Mouse (Mus musculus): ENCODE data around the gene Ank3.
A peak's percentile ranks its signal among the peaks of the same experiment; 100 is the strongest.

Ank3 gene

DNA sequence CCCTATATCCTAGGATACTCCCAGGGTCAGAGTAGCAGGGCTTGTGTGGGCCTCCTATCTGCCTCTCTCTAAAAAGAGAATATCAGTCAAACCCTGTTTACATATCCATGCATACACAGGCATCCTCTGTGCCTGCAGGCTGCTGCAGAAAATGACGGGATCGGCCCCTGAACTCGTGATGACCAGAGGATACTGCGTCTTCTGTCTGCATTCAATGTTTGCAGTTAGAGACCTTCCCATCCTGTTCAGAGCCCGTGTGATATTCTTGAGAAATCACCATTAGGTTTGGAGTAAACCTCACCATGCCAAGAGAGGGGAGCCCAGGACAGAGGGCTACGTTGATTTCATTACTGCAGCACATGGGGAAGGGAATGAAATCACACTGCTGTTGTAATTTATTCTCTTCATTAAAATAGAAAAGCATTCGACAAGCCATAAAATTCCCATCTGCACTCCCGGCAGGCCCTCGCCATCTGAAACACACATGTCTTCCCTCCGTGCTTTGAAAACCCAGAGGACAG lies 331.8 kb downstream of the Ank3 start:
- DNase-seq: peak; percentile 51

DNA sequence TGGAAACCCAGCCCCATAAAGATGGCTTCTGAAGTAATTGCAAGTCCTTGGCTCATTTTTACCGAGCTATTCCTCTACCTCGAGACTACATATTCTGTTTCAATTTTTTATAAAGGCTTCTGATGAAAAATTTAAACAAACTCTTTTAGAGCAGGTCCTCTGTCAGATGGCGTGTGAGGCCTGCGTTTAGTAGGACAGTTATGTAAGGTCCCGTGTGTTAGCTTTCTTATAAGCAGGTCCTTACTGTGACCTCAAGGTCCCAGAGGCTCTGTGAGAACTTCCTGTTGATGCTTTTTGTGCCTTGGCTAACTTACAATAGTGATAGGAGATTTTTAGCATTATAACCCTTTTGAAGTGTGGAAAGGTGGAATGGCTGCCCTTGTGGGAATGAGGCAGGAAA lies 332.8 kb downstream of the Ank3 start:
- no peak for DNase-seq

DNA sequence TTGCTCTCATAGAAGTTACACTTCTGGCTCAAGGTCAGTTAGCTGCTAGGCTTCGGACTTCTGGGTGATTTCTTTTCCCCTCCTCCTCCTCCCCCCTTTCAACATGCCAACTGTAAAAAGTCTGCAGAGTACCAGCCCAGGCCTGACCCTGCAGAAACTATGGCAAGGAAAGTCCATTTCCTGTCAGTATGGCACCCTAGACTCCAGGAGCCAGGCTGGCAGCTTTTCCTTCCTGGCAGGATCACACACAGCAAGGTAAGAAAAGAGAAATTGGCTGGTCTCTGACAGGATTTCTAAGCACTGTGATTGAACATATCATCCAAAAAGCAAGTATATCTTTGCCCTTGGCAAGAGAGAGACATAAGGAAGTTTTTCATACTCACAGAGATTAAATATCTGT lies 333.3 kb downstream of the Ank3 start:
- DNase-seq: peak; percentile 80

DNA sequence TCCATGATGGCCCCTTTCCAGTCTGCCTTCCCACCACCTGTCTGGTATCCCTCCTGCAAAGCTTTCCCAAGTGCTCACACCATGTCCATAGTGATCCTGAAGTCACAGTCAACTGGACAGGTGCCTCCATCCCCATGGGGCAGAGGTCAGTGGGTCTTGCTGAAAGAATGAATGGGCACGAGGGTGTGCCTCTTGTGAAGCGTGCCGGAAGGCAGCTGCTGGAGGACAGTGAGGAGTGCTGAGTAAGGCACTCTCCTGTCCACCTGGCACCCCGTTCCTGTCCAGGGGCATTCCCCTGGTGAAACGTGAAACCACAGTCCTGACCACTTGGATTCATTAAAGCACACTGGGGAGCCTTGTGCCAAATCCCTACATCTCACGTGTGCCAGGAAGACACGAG lies 337.7 kb downstream of the Ank3 start:
- DNase-seq: peak; percentile 57

DNA sequence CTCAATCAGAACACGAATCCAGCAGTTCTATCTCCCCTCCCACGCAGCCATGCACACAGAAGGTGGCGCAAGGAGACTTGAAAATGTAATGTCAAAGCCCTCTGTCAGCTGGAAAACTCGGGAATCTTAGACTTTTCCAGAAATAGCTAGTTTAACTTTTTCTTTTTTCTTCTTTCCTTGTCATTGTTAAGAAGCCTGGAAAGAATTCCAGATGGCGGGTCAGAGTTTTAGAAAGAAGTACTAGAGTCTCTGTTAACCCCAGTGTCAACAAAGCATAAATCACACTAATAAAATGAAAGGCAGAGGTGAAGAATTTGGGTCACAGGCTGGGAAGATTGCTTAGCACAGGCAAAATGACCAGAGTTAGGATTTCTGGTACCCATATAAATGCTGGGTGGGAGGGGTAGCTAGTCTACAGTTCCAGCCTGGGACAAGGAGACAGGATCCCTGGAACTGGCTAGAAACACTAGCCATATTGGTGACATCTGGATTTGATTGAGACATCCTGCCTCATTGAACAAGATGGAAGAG lies 340.2 kb downstream of the Ank3 start:
- DNase-seq: no peak

DNA sequence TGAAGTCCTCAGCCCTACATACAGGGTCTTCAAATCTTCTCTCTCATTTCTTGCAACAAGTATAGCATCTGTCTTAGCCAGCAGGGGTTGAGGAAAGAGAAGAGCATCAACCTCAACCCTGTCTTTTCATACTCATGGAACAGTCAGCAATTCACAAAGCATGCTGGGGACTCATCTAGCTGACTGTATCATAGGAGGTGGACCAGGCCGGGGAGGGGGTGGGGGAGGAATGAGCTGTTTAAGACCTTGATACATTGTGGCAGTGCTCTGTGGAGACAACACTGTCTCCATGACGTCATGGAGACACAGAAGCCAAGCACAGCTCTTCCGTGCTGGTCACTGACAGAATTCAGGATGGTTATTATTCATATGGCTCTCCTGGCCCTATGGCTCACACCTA lies 344.0 kb downstream of the Ank3 start:
- no peak for DNase-seq

DNA sequence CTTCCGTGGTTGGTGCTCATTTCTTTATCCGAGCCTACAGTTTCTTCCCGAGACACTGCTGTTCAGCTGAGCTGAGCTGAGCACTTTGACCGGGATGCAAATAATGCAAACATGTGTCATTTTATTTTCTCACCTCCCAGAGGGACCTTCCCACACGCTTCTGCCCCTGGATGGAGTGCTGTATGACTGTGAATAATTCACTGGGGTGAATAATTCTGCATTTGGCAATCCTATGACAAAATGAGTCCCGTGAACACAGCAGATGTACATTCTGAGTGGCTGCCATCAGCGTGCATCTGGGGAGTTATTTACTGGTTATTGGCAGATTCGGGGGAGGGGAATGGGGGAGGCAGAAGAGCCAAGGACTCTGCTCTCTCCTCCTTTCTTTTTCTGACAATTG lies 345.6 kb downstream of the Ank3 start:
- no peak for DNase-seq

DNA sequence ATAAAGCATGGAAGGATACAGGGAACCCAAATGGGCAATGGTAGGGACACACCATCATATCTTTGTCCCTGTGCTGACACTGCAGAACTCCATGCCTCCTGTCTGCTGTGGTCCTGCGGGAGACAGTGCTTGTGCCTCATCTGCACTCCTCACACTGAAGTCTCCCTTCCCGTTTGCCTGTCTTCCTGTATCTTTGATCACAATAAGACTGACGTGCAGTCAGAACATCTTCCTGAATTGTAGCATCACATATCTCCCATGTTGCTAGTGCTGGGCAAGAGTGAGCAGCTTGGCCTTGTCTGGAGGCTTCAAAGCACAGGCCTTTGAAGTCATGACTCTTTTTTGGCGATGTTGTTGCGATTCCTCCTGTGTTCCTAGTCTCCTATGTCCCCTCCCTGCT lies 346.3 kb downstream of the Ank3 start:
- DNase-seq: no peak

DNA sequence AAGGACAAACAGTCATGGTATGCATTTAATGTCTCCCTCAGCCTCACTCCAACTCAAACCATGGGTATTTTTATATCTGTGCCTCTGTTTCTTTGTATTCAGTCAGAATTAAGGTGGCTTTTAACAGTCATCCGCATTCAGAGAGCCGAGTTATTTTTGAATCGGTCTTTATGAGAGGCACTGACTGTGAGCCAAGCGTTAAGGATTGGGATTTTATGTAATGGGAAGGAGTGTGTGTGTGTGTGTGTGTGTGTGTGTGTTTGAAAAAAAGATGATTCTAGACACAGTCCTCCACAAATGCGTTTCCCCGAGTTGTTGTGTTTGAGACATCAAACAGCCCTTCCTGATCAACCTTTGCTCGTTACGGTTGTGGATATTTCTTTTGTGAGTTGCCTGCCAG lies 347.7 kb downstream of the Ank3 start:
- DNase-seq: no peak

DNA sequence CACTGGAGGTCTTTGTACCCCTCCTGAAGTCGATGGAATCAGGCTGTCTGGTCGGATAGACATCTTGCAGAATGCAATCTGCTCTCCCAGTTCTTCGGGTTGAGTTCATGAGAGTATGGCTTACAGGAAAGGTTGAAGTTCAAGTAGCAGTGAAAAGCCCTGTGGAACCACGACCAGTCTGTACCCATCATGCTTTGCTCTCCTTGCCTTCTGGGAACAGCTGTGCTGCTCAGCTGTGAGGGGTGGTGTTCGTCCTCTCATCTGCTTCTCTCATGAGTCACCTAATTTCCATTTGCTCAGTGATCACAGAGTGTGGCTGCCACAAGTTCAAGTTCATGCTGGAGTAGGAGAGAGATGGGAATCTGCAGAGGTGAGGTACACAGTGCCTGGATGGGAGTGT lies 348.2 kb downstream of the Ank3 start:
- DNase-seq: no peak

DNA sequence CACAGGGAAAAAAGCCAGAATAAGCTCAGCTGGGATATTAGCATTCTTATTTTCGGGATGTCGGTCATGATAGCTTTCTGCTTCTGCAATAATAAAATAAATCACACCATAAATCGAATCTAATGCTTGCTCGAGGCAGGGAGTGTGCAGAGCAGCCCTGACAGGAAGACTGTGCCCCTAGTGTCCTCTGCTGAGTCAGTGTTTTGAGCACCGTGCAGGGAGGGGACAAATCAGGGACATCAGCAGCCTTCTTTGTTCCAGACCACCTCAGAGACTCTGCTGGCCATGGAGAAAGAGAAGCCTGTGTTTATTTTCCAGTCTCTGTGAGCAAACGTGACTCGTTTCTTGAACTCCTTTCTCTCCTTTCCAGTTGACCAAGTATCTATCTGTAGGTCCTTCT lies 352.8 kb downstream of the Ank3 start:
- no peak for DNase-seq

DNA sequence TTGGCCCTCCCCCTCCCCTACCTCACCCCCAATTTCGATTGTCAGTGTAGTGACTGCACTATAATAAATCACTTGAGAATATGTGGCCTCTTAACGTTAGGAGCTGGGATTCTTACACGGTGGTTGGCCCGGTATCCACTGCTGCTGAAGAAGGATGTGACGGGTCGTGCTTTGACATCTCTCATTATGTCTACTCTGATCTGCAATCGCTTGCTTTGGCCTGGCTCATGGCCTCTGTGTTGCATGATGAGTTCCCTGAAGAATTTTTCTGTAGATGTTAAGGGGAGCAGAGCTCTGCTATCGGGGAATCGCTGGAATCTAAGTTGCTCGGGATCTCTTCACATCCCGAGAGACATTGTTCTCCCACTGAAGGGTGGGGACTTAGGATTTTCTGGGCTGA lies 354.9 kb downstream of the Ank3 start:
- DNase-seq: no peak

DNA sequence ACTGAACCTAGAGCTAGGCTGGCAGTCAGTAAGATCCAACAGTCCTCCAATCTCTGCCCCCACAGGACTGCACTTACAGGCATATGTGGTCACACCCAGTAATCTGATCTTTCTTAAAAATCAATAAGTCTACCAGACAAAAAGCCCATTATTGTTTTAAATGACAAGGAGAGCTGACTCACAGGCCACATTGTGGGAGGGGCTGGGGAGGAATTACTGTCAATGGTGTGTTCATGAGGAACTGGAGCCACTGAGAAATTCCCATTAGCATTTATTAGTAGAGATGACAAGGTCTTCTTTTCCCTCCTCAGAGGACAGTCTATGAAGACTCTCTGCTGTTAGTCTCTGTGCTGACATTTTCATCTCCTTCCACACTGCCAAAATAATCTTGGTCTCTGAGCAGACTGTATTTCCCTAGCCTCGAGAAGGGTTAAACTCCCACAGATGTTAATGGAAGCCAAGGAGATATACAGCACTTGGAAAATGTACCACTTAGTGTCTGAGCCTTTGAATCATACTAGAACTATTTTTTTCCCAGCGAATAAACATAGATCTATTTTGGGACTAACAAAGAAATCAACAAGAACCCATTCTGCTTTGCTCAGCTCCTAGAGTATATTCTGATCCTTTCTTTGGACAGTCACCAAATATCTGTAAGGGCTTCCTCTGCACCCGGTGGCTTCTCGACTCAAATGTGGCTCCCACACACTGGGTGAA lies 358.5 kb downstream of the Ank3 start:
- DNase-seq: no peak

DNA sequence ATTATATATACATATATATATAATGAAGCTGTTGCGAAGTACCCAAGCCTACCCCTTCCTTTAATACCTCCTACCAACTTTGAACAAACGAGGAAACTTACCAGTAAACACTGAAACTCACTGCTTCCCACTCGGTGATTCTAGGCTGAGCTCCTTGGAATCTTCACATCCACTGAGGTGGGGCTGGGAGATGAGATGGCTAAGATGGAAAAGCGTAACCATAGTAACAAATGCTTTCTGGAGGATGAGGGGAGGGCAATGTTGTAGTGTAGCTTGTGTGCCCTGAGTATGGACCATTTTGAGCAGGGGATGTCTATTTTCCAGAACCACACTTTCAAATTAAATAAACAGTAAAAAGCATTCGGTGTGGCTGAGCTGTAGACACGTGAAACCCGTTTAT lies 364.4 kb downstream of the Ank3 start:
- no peak for DNase-seq

DNA sequence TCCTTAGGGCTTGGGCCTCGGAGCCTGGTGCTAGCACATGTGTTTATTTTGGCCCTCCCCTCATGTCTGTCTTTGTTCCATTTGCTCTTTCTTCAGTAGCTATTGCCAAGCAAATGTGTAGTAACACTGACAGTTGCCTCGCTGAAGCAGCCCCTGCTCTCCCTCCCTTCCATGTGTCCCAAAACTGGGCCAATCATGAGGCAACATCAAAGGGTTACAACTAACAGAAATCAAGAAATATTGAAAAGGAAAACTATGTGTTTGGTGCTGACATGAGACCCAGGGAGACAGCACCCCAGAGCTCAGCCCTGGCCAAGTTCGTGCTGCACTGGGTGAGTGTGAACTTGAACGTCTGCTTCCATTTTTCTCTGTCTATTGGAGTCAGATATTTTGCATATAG lies 365.8 kb downstream of the Ank3 start:
- no peak for DNase-seq

DNA sequence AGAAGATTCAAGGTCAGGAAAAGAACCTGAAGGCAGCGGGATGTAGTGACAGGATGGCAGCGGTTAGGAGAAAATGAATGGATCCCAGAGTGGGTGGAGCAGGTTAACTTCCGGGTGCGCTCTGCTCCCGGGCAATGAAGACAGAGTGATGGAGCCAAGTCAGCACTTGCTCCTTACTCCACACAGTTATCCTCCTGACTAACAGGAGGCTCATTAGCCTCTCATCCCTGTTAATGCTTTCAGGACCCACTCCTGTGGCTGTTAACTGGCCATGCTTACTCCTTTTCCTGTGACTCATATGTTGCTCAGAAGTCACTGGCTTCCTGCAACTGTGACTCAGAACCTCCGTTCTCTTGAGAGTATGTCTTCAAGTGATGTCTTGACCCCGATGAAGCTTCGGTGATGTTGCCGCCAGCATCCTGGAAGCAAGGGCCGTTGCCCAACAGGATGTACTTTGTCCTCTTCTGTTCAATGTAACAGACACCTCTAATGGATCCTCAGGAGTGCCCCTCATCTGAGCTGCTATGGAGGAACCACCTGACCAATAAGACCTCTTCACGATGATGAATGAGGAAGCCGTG lies 378.6 kb downstream of the Ank3 start:
- DNase-seq: no peak

DNA sequence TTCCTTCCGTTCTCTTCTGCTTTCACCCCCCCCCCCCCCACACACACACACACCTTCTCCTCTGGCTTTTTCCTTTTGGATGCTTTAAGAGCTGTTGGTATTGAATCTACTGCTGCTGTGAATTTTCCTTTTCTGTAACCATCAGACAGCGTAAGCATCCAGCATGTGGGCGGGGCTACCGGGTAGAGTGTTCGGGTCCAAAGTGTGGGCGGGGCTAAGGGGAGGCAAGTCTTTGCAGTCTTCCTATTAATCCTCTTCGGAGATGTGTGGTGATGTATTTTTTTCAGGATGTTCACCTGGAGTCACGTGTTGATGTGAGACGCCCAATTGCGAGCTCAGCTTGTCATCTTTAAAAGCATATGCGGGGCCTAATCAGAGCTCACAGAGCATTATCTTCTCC lies 379.2 kb downstream of the Ank3 start:
- DNase-seq: no peak

DNA sequence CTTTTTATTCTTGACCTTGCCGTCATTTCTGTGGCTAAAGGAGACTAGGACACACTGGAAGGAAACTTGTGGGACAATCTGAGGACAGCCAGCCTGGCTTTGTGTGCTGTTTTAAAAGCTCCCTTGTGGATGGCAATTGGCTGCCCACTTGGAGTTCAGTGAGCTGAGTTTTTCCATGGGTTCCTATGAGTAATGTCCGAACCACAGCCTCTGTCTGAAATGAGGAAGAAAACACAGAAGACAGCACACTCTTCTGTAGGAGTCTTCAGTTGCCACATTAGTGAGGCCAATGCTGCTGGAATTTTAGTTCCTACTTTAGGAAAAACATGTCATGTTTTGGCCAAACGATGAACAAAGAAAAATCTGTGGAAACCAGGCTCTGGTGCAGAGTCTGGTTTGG lies 380.7 kb downstream of the Ank3 start:
- DNase-seq: no peak

DNA sequence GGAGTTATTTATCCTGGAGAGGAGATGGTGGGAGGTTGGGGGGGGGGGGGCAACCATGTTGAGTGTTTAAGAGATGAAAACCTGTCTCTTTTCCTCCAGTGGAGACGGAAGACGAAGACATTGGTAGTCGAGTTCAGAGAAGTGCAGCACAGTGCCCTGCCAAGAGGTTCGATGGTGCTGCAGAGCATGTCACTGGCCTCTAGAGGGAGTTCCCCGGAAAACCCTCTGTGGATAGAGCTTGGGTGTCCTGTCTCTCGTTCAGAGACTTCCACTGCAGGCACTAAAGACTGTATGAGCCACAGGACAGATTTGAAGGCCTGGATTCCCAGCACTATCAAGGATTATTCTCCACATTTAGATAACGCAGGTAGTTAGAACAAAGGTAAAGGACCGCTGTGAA lies 382.9 kb downstream of the Ank3 start:
- peak; percentile 73 for DNase-seq

DNA sequence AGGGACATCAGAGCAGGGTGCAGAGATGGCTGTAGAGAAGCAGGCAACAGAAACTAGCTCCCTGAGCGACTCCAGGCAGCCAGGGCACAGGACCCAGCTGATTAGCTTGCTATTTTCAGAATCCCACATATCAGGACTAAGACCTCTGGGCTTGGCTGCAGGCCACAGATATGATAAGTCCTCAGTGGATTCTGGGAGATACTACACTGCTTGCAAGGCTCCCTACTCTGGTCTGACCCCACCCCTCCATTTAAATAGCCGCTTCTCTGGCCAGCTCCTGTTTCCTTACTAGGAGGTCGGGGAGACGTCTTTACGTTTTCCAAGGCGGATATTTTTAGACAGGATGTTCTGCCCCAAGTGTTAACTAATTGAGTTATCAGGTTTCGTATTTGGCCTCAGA lies 386.7 kb downstream of the Ank3 start:
- DNase-seq: no peak

DNA sequence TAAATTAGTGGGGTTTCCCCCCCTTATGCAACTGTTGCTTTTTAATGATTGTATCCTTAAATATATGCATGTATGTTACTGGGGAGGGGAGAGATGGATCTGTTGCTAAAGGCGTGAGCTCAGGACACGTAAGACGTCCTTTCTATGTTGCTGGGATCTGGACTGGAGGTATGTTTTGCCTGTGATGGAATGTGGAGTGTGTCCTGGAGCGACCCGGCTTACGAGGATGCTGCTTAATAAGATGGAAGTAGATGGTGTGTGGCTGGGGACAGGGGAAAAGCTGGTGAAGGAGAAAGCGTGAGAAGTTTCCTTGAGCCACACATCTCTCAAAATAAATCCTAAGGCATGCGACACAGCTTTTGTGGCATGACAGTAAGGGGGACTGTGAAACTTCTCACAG lies 387.1 kb downstream of the Ank3 start:
- DNase-seq: no peak

DNA sequence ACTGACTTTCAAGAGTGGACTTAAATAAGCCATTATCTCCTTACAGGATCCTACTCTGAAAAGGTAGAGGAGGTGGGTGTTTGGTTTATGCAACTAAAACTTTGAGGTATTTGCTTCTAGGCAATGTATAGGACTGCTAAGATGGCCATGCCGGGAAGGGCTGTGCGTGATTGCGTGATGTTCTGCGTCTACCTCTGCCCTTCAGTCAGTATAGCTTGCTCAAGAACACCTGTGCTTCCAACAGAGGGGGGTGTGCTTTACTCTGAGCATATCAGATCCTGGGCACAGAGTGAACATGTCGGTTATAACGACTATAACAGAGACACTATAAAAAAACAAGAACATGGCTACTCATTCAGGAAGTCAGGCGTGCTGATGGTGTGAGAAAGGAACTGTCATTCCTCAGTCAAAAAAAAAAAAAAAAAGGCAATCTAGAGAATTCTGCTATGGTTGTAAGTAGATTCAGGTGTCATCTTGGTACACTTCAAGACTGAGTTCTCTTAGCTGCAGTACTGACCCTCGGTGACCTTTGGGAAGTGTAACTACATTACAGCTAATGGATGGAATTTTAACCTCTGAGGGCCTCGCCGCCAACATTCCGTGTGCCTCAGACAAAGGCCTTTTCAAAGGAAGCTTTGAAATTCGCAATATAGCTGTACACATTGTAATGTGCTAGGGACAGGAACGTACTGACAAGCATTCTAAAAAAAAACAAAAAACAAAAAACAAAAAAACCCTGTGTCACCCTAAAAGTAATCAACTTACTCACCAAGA lies 387.8 kb downstream of the Ank3 start:
- no peak for DNase-seq

DNA sequence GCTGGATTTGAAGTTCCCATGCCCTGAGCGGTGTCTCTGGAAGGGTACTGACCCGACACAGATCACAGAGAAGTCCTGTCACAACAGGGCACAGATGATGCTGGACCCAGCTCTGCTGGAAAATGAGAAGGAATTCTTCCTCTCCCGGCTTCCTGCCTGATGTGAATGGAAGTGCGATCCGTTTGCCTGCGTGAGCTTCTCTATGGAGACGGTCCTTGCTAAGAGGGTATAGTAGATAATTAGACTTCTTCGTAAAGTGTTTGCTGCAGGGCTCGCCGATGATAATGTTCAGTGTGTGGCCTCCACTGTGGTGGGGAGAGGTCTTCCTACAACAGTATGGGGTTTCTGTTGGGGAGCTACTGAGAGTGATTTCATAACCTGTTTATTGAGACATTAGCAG lies 388.8 kb downstream of the Ank3 start:
- DNase-seq: no peak

DNA sequence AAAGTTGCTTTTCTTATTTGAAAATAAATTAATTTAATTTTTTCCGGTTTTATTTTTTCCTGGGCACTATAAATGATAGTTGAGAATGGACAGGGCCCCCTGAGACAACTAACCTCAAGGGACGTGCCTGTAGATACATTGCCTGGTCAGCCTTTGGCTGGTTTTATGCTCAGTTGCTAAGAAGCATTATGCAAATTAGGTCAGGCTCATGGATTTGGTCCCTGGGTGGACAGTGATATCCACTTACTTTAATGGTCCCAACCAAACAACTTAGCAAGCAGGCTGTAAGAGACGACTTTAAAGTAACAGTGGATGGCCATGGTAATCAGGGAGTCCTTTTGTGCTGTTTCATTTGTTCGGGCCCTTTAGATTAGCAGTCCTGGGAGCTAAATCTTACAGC lies 392.0 kb downstream of the Ank3 start:
- no peak for DNase-seq
